Mouse (Mus musculus) liver, adult 2 months (tissue): ENCODE results near the gene Map1lc3a.

ENCODE experiments used
- CTCF ChIP-seq: fragments of 200-500 bp; IDR thresholded peaks from 2 replicates; pipeline ENCODE4 v1.5.1; 2011; ENCODE audit warnings: low read depth, low read length, control low read depth
- POLR2A ChIP-seq: fragments of 200-500 bp; IDR thresholded peaks from 2 replicates; pipeline ENCODE4 v1.6.1; 2011; ENCODE audit warnings: low read length, control low read depth; ENCODE audit not compliant: insufficient read depth; ENCODE audit errors: extremely low read depth

DNA sequence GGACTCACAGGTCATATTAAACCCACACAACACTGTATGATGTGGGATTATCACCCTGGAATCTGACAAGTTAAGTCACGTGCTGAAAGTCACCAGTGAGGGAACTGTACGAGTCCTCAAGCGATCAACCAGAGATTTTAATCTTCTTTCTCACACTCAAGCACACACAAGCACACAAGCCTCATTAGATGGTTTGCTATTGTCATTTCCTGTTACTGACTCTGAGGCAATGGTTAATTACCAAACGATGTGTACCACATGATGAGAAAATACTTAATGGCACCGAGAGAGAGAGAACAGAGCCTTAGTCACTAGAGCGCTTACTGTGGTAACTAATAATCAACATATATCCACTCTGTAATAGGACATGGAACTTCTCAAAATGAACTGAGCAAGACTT, 9.6 kb downstream of the Map1lc3a start:
- TF ChIP-seq CTCF = no peak
- TF ChIP-seq POLR2A = no peak
